Mouse (Mus musculus) adrenal gland, postnatal 14 days (tissue): Measurements from ENCODE around the gene G430095P16Rik. TPM values are rescaled to one million over a fixed set of nuclear protein-coding genes. Genes with fewer than 3 reads are reported as not detected.
A peak's percentile ranks its signal among the peaks of the same experiment; 100 is the strongest.

Experiments
- DNase-seq: peaks from one replicate; pipeline ENCODE4 v3.0.0; 2021; ENCODE audit warnings: mixed read lengths
- total RNA-seq: library from RNA; stranded (reverse); gene quantifications from 2 replicates; pipeline ENCODE4 v1.2.3, GENCODE M21; 2021

The G430095P16Rik gene
- total RNA-seq, 1 experiment from 2014 or later = 0.52 TPM

- peak; percentile 58 for DNase-seq
Observed at GRCm38 (mm10) chr8:84742171-84743053, 19.6 kb downstream of the G430095P16Rik start.

- DNase-seq = no peak
Observed at GRCm38 (mm10) chr8:84743054-84743415, 20.2 kb downstream of the G430095P16Rik start.

GRCm38 (mm10) chr8:84743517-84744420 is 21.0 kb downstream of the G430095P16Rik start:
- DNase-seq = peak; percentile 75

- no peak for DNase-seq
Observed at GRCm38 (mm10) chr8:84745032-84745925, 22.5 kb downstream of the G430095P16Rik start.

- no peak for DNase-seq
Observed at GRCm38 (mm10) chr8:84749519-84749918, 26.7 kb downstream of the G430095P16Rik start.

GRCm38 (mm10) chr8:84752734-84753582 is 30.2 kb downstream of the G430095P16Rik start:
- DNase-seq = no peak

- DNase-seq = no peak
Observed at GRCm38 (mm10) chr8:84757501-84757900, 34.7 kb downstream of the G430095P16Rik start.

- DNase-seq = no peak
Observed at GRCm38 (mm10) chr8:84758308-84758707, 35.5 kb downstream of the G430095P16Rik start.

- no peak for DNase-seq
Observed at GRCm38 (mm10) chr8:84759126-84759525, 36.3 kb downstream of the G430095P16Rik start.

- DNase-seq = no peak
Observed at GRCm38 (mm10) chr8:84759718-84760117, 36.9 kb downstream of the G430095P16Rik start.

GRCm38 (mm10) chr8:84760405-84760805 is 37.6 kb downstream of the G430095P16Rik start:
- no peak for DNase-seq

- DNase-seq = no peak
Observed at GRCm38 (mm10) chr8:84760901-84761300, 38.1 kb downstream of the G430095P16Rik start.

- no peak for DNase-seq
Observed at GRCm38 (mm10) chr8:84764100-84764499, 41.3 kb downstream of the G430095P16Rik start.

GRCm38 (mm10) chr8:84764870-84765495 is 42.2 kb downstream of the G430095P16Rik start:
- no peak for DNase-seq

- DNase-seq = no peak
Observed at GRCm38 (mm10) chr8:84765629-84766028, 42.8 kb downstream of the G430095P16Rik start.

GRCm38 (mm10) chr8:84766422-84766821 is 43.6 kb downstream of the G430095P16Rik start:
- DNase-seq = no peak

- DNase-seq = no peak
Observed at GRCm38 (mm10) chr8:84767221-84767620, 44.4 kb downstream of the G430095P16Rik start.

- DNase-seq = no peak
Observed at GRCm38 (mm10) chr8:84768343-84769095, 45.7 kb downstream of the G430095P16Rik start.

GRCm38 (mm10) chr8:84769324-84769723 is 46.5 kb downstream of the G430095P16Rik start:
- DNase-seq = no peak
